Mouse (Mus musculus): ENCODE measurements around the gene Dusp3. TPM values are rescaled to one million over a fixed set of nuclear protein-coding genes. Genes with fewer than 3 reads are reported as not detected.

The Dusp3 gene
- 55.8 and 62.7 TPM in 2 replicates for polyA plus RNA-seq (2012; rRNA removed)

- no peak for DNase-seq (ENCODE audit: low spot score)
Observed at GRCm38 (mm10) chr11:101986913-101987312, at the start of gene Dusp3. Dusp3 (minus strand) TSS chr11:101987013.

- DNase-seq (ENCODE audit: low spot score), result no peak
Observed at GRCm38 (mm10) chr11:102036336-102036735, 49.5 kb upstream of the Dusp3 start.

- no peak for DNase-seq (ENCODE audit: low spot score)
Observed at GRCm38 (mm10) chr11:102035456-102035960, 48.7 kb upstream of the Dusp3 start.

GRCm38 (mm10) chr11:102034887-102035286 lies 48.1 kb upstream of the Dusp3 start:
- no peak for DNase-seq (ENCODE audit: low spot score)

GRCm38 (mm10) chr11:102033055-102033591 lies 46.3 kb upstream of the Dusp3 start:
- DNase-seq (ENCODE audit: low spot score), result no peak

GRCm38 (mm10) chr11:102031149-102031548 lies 44.3 kb upstream of the Dusp3 start:
- DNase-seq (ENCODE audit: low spot score), result no peak

- DNase-seq (ENCODE audit: low spot score), result no peak
Observed at GRCm38 (mm10) chr11:102029966-102030365, 43.2 kb upstream of the Dusp3 start.

GRCm38 (mm10) chr11:102029304-102029703 lies 42.5 kb upstream of the Dusp3 start:
- no peak for DNase-seq (ENCODE audit: low spot score)

GRCm38 (mm10) chr11:102028087-102028816 lies 41.4 kb upstream of the Dusp3 start, which contains the start of gene Mpp3:
Mpp3 (minus strand) TSS chr11:102028461.
- no peak for DNase-seq (ENCODE audit: low spot score)

- DNase-seq (ENCODE audit: low spot score), result no peak
Observed at GRCm38 (mm10) chr11:102027361-102028017, 40.7 kb upstream of the Dusp3 start.

GRCm38 (mm10) chr11:102026694-102027360 lies 40.0 kb upstream of the Dusp3 start:
- peak; percentile 52 for DNase-seq (ENCODE audit: low spot score)

GRCm38 (mm10) chr11:102025991-102026660 lies 39.3 kb upstream of the Dusp3 start:
- DNase-seq (ENCODE audit: low spot score), result no peak

GRCm38 (mm10) chr11:102025354-102025753 lies 38.5 kb upstream of the Dusp3 start:
- no peak for DNase-seq (ENCODE audit: low spot score)

- DNase-seq (ENCODE audit: low spot score), result no peak
Observed at GRCm38 (mm10) chr11:102024875-102025274, 38.1 kb upstream of the Dusp3 start.

GRCm38 (mm10) chr11:102024084-102024758 lies 37.4 kb upstream of the Dusp3 start:
- no peak for DNase-seq (ENCODE audit: low spot score)

GRCm38 (mm10) chr11:102023406-102023805 lies 36.6 kb upstream of the Dusp3 start:
- DNase-seq (ENCODE audit: low spot score), result no peak

GRCm38 (mm10) chr11:102021196-102021595 lies 34.4 kb upstream of the Dusp3 start:
- DNase-seq (ENCODE audit: low spot score), result no peak

- no peak for DNase-seq (ENCODE audit: low spot score)
Observed at GRCm38 (mm10) chr11:102019736-102020135, 32.9 kb upstream of the Dusp3 start.

GRCm38 (mm10) chr11:102016136-102016535 lies 29.3 kb upstream of the Dusp3 start:
- DNase-seq (ENCODE audit: low spot score), result no peak

GRCm38 (mm10) chr11:102015472-102015871 lies 28.7 kb upstream of the Dusp3 start:
- DNase-seq (ENCODE audit: low spot score), result no peak

GRCm38 (mm10) chr11:102013201-102013600 lies 26.4 kb upstream of the Dusp3 start:
- DNase-seq (ENCODE audit: low spot score), result no peak

Data from urinary bladder, adult 2 months (tissue).